Mouse (Mus musculus) forebrain, embryonic 15.5 days (tissue): ENCODE measurements around the gene Srp54b. TPM values are rescaled to one million over a fixed set of nuclear protein-coding genes. Genes with fewer than 3 reads are reported as not detected.
"Not testable (repeated sequence)": the region's sequence is repeated elsewhere in the genome, so short reads cannot be mapped to it uniquely, and the experiment has no call there.

Source experiments
- ATAC-seq: fragments of 200-750 bp; cut with Nextera tagmentation; replicated peaks from 2 replicates; pipeline ENCODE4 v1.8.0; 2017; ENCODE audit warnings: mild to moderate bottlenecking, moderate TSS enrichment, moderate library complexity
- H3K27ac ChIP-seq: fragments of 300-500 bp; sonication (generic); replicated peaks from 2 replicates; pipeline ENCODE4 v1.5.1; 2015; ENCODE audit warnings: mild to moderate bottlenecking, inconsistent platforms
- H3K27me3 ChIP-seq: fragments of 300-500 bp; sonication (generic); 2 replicates; pipeline ENCODE4 v1.6.1; 2015; ENCODE audit warnings: inconsistent platforms
- H3K36me3 ChIP-seq: fragments of 300-500 bp; sonication (generic); 2 replicates; pipeline ENCODE4 v1.6.1; 2015; ENCODE audit warnings: mild to moderate bottlenecking, inconsistent platforms
- H3K4me1 ChIP-seq: fragments of 300-500 bp; sonication (generic); 2 replicates; pipeline ENCODE4 v1.6.1; 2015; ENCODE audit warnings: inconsistent platforms
- H3K4me2 ChIP-seq: fragments of 300-500 bp; sonication (generic); replicated peaks from 2 replicates; pipeline ENCODE4 v1.6.1; 2015; ENCODE audit warnings: mild to moderate bottlenecking, inconsistent platforms
- H3K4me3 ChIP-seq: fragments of 300-500 bp; sonication (generic); 2 replicates; pipeline ENCODE4 v1.5.1; 2015; ENCODE audit warnings: mild to moderate bottlenecking, inconsistent platforms
- H3K9ac ChIP-seq: fragments of 300-500 bp; sonication (generic); replicated peaks from 2 replicates; pipeline ENCODE4 v1.6.1; 2015; ENCODE audit warnings: mild to moderate bottlenecking, inconsistent platforms
- H3K9me3 ChIP-seq: fragments of 300-500 bp; sonication (generic); 2 replicates; pipeline ENCODE4 v1.6.1; 2016; ENCODE audit warnings: inconsistent platforms
- WGBS: fragments of 180-500 bp; shearing (Covaris S2); methylation state at CpG from one replicate; pipeline ENCODE4 v1.1.7; 2015; ENCODE audit warnings: mixed read lengths; 5-methylcytosine and 5-hydroxymethylcytosine counted together
- polyA plus RNA-seq: library from polyadenylated mRNA; unstranded; fragments of >200 nt; fragmentation: Nextera tagmentation; extraction: Ambion mirVana; gene quantifications from 2 replicates; pipeline ENCODE4 v1.2.1, GENCODE M21; 2015

Gene Srp54b
- polyA plus RNA-seq, 1 experiment from 2014 or later, result 71.9 TPM

- not testable (repeated sequence) for H3K9me3 ChIP-seq, H3K9ac ChIP-seq, H3K27ac ChIP-seq, H3K4me1 ChIP-seq, H3K27me3 ChIP-seq, H3K36me3 ChIP-seq
- peak within 1 kb of the TSS; percentile 33 for H3K4me2 ChIP-seq
- H3K4me3 ChIP-seq, result peak within 1 kb of the TSS; percentile 40
- WGBS, result no CpG with 5 or more reads among the region's 57 CpGs
- ATAC-seq, result peak; percentile 99
These were observed 75.0 kb downstream of the Srp54b start, which contains the start of gene Srp54c for GRCm38 (mm10) chr12:55229626-55230519. Srp54c (plus strand) TSS chr12:55230168.

GRCm38 (mm10) chr12:55230520-55230861, 75.6 kb downstream of the Srp54b start:
- H3K9ac ChIP-seq, H3K4me1 ChIP-seq, H3K36me3 ChIP-seq, H3K27ac ChIP-seq, ATAC-seq, H3K27me3 ChIP-seq, H3K9me3 ChIP-seq: not testable (repeated sequence)
- under 1% methylated on average over 13 of the region's 25 CpGs for WGBS
- H3K4me2 ChIP-seq, result peak overlapping the region; percentile 33
- peak overlapping the region; percentile 40 for H3K4me3 ChIP-seq

Other genes starting within 250 kb of the Srp54b start
- not detected in 2 replicates for gene Gm20403, start 168.6 kb upstream of the Srp54b start, polyA plus RNA-seq
- 15.2 and 18.5 TPM in 2 replicates for gene Baz1a, start 140.8 kb upstream of the Srp54b start, polyA plus RNA-seq
- gene 2700097O09Rik, start 75.0 kb upstream of the Srp54b start, polyA plus RNA-seq, result 33.6 and 36.4 TPM in 2 replicates
- gene Srp54a, start 74.8 kb upstream of the Srp54b start, polyA plus RNA-seq, result 203 and 213 TPM in 2 replicates
- 48.5 and 49.9 TPM in 2 replicates for gene Fam177a, start 30.6 kb upstream of the Srp54b start, polyA plus RNA-seq
- not detected in 2 replicates for gene 1700047I17Rik2, start 44.5 kb downstream of the Srp54b start, polyA plus RNA-seq
- gene Srp54c, start 75.1 kb downstream of the Srp54b start, polyA plus RNA-seq, result 80.4 and 83.1 TPM in 2 replicates
- gene 1110008L16Rik, start 144.5 kb downstream of the Srp54b start, polyA plus RNA-seq, result 10.7 and 12.2 TPM in 2 replicates
- gene Ppp2r3c, start 147.9 kb downstream of the Srp54b start, polyA plus RNA-seq, result 23.1 and 23.7 TPM in 2 replicates
- 445 and 446 TPM in 2 replicates for gene Psma6, start 229.1 kb downstream of the Srp54b start, polyA plus RNA-seq